Mouse (Mus musculus) heart, postnatal 0 days (tissue): Measurements from ENCODE around the gene Ptms. TPM values are rescaled to one million over a fixed set of nuclear protein-coding genes. Genes with fewer than 3 reads are reported as not detected.
A peak's percentile ranks its signal among the peaks of the same experiment; 100 is the strongest.

ENCODE experiments used
- ATAC-seq: fragments of 200-750 bp; cut with Nextera tagmentation; 2 replicates; pipeline ENCODE4 v1.8.0; 2017; ENCODE audit warnings: low read depth, moderate number of reproducible peaks, moderate library complexity; ENCODE audit not compliant: insufficient read depth
- DNase-seq: peaks from one replicate; pipeline ENCODE4 v3.0.0-alpha.2; 2016; ENCODE audit warnings: low spot score
- H3K27ac ChIP-seq: fragments of 300-500 bp; sonication (generic); 2 replicates; pipeline ENCODE4 v1.5.1; 2014; ENCODE audit warnings: low read depth, mild to moderate bottlenecking
- H3K27me3 ChIP-seq: fragments of 300-500 bp; sonication (generic); 2 replicates; pipeline ENCODE4 v1.6.1; 2014; ENCODE audit warnings: low read length, mixed read lengths; ENCODE audit not compliant: control insufficient read depth, insufficient read depth
- H3K36me3 ChIP-seq: fragments of 300-500 bp; sonication (generic); replicated peaks from 2 replicates; pipeline ENCODE4 v1.6.1; 2014; ENCODE audit warnings: low read length, mixed read lengths; ENCODE audit not compliant: control insufficient read depth, insufficient read depth
- H3K4me1 ChIP-seq: fragments of 300-500 bp; sonication (generic); 2 replicates; pipeline ENCODE4 v1.6.1; 2014; ENCODE audit warnings: antibody characterized with exemption; ENCODE audit not compliant: control insufficient read depth, insufficient read depth
- H3K4me2 ChIP-seq: fragments of 300-500 bp; sonication (generic); 2 replicates; pipeline ENCODE4 v1.6.1; 2014; ENCODE audit warnings: low read depth, mild to moderate bottlenecking, low read length, moderate library complexity
- H3K4me3 ChIP-seq: fragments of 300-500 bp; sonication (generic); 2 replicates; pipeline ENCODE4 v1.5.1; 2014; ENCODE audit warnings: low read depth, low read length
- H3K9ac ChIP-seq: fragments of 300-500 bp; sonication (generic); replicated peaks from 2 replicates; pipeline ENCODE4 v1.6.1; 2014; ENCODE audit warnings: low read depth, low read length, mixed read lengths
- H3K9me3 ChIP-seq: fragments of 300-500 bp; sonication (generic); replicated peaks from 2 replicates; pipeline ENCODE4 v1.6.1; 2016; ENCODE audit warnings: low read length; ENCODE audit not compliant: control insufficient read depth
- CTCF ChIP-seq: IDR thresholded peaks from 2 replicates; pipeline ENCODE4 v1.5.1; 2016; ENCODE audit warnings: antibody characterized with exemption, control low read depth, low read depth
- EP300 ChIP-seq: IDR thresholded peaks from 2 replicates; pipeline ENCODE4 v1.6.1; 2016; ENCODE audit warnings: antibody characterized with exemption, low read depth
- WGBS: fragments of 180-500 bp; shearing (Covaris S2); extraction: QIAGEN DNeasy Blood & Tissue Kit; methylation state at CpG from one replicate; pipeline ENCODE4 v1.1.7; 2014; 5-methylcytosine and 5-hydroxymethylcytosine counted together
- polyA plus RNA-seq: library from polyadenylated mRNA; unstranded; fragments of >200 nt; fragmentation: Nextera tagmentation; extraction: Ambion mirVana; gene quantifications from 2 replicates; pipeline ENCODE4 v1.2.1, GENCODE M21; 2015
- total RNA-seq: library from RNA; depleted of rRNA; stranded (reverse); fragments of >200 nt; gene quantifications from 2 replicates; pipeline ENCODE4 v1.2.3, GENCODE M21; 2014; ENCODE audit warnings: low replicate concordance; rRNA removed

The Ptms gene
- 323 and 565 TPM in 2 replicates for total RNA-seq
- polyA plus RNA-seq = 221 and 246 TPM in 2 replicates

DNA sequence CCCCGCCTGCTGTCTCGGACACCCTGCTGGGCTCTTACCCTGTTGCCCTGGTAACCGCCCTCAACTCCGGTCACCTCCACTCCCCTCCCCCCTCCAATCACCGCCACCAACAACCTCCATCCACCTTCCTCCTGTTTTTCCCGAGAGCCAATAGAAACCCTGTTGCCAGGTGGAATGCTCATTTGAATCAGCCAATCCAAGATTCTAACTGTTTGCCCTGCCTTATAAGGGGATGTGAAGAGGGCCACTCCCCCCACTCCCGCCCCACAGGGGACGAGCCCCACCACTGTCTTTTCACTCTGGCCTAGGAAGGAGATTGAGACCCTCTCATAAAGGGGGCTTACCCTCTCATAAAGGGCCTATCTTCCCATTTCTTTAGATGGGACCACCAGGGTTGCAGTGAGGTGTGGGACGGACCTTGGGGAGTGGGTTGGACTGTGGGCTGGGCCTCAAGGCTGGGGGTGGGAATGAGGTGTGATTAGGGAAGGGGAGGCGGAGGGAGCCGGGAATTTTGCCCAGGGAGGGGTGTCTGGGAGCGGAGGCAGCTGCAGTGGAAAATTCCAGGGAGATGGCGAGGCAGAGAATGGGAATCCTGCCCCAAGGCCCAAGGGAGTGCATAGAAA lies at the start of gene Ptms:
Gene Ptms (minus strand): TSS at position 409 of the 623 bp plus-strand sequence.
- 2% methylated on average over 13 of the region's 13 CpGs for WGBS
- H3K36me3 ChIP-seq = peaks cover 3% of the 10 kb centered on the region; the same call in 1 of the 2 replicates
- peak within 1 kb of the TSS; percentile 38 for H3K4me3 ChIP-seq
- H3K4me2 ChIP-seq = peak within 1 kb of the TSS; percentile 97
- peak within 1 kb of the TSS; percentile 100 for H3K27ac ChIP-seq
- ATAC-seq = peak; percentile 80
- no peaks in the 10 kb centered on the region for H3K27me3 ChIP-seq
- TF ChIP-seq EP300 = peak; percentile 91
- 0 out of 2 replicates have a peak, but pooled peaks have one; percentile 1 for TF ChIP-seq CTCF
- DNase-seq = peak; percentile 99
- peak within 1 kb of the TSS; percentile 45 for H3K9ac ChIP-seq
- H3K4me1 ChIP-seq = peaks cover 40% of the 10 kb centered on the region
- H3K9me3 ChIP-seq = no peaks in the 10 kb centered on the region

DNA sequence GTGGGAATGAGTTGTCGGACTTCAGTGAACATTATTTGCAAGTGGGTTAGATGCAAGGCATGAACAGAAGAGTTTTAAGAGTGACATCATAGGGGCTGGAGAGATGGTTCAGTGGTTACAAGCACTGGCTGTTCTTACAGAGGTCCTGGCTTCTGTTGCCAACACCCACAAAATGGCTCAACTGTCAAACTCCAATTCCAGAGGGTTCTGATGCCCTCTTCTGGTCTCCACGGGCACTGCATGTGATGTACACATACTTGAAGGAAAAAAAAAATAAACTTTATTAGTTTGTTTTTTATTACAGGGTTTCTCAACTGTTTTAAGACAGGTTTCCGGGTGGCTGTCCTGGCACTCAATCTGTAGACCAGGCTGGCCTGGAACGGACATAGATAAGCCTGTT lies 47.9 kb upstream of the Ptms start:
- no peak for DNase-seq

DNA sequence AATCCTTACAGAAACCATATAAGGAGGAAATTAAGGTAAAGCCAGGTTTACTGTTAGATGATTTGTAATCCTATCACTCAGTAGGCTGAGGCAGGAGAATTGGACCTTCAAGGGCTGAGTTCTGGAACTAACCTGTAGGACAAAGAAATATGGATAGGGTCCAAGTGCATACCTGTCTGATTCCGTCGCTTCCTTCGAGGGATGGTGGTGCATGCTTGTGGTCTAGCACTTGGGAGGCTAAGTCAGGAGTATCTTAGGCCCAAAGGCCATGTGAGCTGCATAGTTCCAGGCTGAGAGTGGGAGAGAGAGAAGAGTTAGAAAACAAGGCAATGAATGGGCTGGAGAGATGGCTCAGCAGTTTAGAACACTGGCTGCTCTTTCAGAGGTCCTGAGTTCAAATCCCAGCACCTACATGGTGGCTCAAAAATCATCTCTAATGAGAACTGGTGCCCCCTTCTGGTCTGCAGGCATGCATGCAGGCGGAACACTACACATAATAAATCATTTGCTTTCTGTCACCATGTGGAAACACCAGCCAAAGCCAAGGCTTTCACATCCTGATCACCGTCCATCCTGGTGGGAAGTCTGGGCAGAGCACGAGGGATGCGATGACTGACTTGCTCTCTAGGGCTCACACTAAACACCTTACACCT lies 46.7 kb upstream of the Ptms start:
- TF ChIP-seq EP300 (no peak), CTCF (peak; percentile 25; the same call in 1 of the 2 replicates)
- peak overlapping the region; percentile 69; the same call in 1 of the 2 replicates for H3K4me3 ChIP-seq
- peaks cover 13% of the 10 kb centered on the region for H3K4me1 ChIP-seq
- WGBS = 97% methylated on average over 7 of the region's 7 CpGs
- H3K9me3 ChIP-seq = no peaks in the 10 kb centered on the region
- H3K27ac ChIP-seq = no peak overlapping the region
- no peak for ATAC-seq
- peak overlapping the region; percentile 77; the same call in 1 of the 2 replicates for H3K4me2 ChIP-seq
- no peaks in the 10 kb centered on the region for H3K27me3 ChIP-seq
- no peak for DNase-seq
- no peak overlapping the region for H3K9ac ChIP-seq
- H3K36me3 ChIP-seq = 0 out of 2 replicates have a peak, but pooled peaks cover 6% of the 10 kb centered on the region

More for the DNA sequence above, 47.9 kb upstream of the Ptms start:
- Histone ChIP-seq H3K9ac (no peak overlapping the region), H3K27me3 (no peaks in the 10 kb centered on the region), H3K4me3 (no peak overlapping the region), H3K27ac (no peak overlapping the region), H3K9me3 (no peaks in the 10 kb centered on the region), H3K4me2 (no peak overlapping the region), H3K36me3 (no peaks in the 10 kb centered on the region), H3K4me1 (peaks cover 13% of the 10 kb centered on the region)
- TF ChIP-seq CTCF (peak; percentile 45), EP300 (no peak)
- WGBS = 63% methylated on average over 4 of the region's 4 CpGs
- ATAC-seq = no peak

DNA sequence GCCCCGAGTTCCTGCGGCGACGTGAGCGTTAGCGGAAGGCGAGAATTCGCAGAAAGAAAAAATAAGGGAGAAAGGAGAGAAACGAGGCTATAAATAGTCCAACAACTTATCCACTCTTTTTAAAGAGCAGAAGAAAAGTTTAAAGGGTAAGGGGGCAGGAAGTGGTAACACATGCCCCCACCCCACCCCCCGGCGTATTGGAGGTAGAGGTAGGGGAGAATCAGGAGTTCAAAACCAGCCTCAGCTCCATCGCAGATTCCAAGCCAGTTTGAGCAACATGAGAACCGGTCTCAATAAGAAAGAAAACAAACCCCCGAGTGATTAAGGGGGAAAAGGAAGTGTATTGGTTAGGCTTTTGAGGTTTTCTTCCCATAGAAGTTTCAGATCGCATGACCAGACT lies 45.8 kb upstream of the Ptms start:
- peaks cover 11% of the 10 kb centered on the region for H3K36me3 ChIP-seq
- no peaks in the 10 kb centered on the region for H3K9me3 ChIP-seq
- no peaks in the 10 kb centered on the region for H3K27me3 ChIP-seq
- peaks cover 13% of the 10 kb centered on the region for H3K4me1 ChIP-seq
- DNase-seq = peak; percentile 7
- H3K4me2 ChIP-seq = peak overlapping the region; percentile 77
- H3K27ac ChIP-seq = peak overlapping the region; percentile 87
- 10% methylated on average over 15 of the region's 15 CpGs for WGBS
- peak overlapping the region; percentile 68 for H3K9ac ChIP-seq
- no peak for ATAC-seq
- peak overlapping the region; percentile 69 for H3K4me3 ChIP-seq
- TF ChIP-seq EP300 (no peak), CTCF (no peak)

DNA sequence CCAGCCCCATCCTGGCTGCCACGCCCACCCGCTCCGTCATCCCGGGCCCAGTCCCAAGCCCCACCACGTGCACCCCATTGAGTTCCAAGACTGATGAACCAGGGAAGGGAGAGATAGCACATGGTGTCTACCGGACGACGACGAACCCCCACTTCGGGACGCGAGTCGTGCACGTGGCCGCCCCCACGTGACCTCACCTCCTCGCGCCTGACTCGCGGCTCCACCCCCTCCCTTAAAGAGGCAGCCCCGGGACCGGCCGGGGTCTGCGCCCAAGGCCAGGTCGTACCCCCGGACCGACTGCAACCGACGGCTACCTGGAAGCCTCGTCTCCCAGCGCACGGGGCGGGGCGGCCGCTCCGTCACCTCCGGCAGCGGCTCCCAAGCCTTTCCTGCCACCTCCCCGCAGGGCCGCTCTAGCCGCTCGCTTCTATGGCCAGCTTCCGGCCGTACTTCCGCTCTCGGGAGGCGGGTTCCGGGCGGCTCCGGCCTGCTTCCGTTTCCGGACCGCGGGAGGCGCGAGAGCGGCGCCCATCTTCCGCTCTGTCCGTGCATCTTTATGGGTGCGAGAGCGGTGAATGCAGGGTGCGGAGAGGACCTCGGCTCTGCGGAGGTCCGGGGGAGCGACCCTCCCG lies 45.3 kb upstream of the Ptms start, which contains the start of gene Cops7a:
Gene Cops7a (minus strand): TSS at position 451 of the 632 bp plus-strand sequence.
- TF ChIP-seq CTCF (peak; percentile 3; the same call in 1 of the 2 replicates), EP300 (peak; percentile 90)
- DNase-seq = peak; percentile 93
- ATAC-seq = peak; percentile 94
- Histone ChIP-seq H3K27ac (peak within 1 kb of the TSS; percentile 87), H3K9me3 (no peaks in the 10 kb centered on the region), H3K27me3 (no peaks in the 10 kb centered on the region), H3K4me1 (peaks cover 13% of the 10 kb centered on the region), H3K4me3 (peak within 1 kb of the TSS; percentile 69), H3K4me2 (peak within 1 kb of the TSS; percentile 77), H3K36me3 (peaks cover 15% of the 10 kb centered on the region), H3K9ac (peak within 1 kb of the TSS; percentile 68)
- under 1% methylated on average over 68 of the region's 68 CpGs for WGBS
